Mouse (Mus musculus) limb, embryonic 12.5 days (tissue): ENCODE data around the gene Lrrc75a. TPM values are rescaled to one million over a fixed set of nuclear protein-coding genes. Genes with fewer than 3 reads are reported as not detected.
"Not testable (repeated sequence)": the region's sequence is repeated elsewhere in the genome, so short reads cannot be mapped to it uniquely, and the experiment has no call there.

Experiments
- ATAC-seq: fragments of 200-750 bp; cut with Nextera tagmentation; 2 replicates; pipeline ENCODE4 v1.8.0; 2017; ENCODE audit warnings: low read depth, moderate TSS enrichment; ENCODE audit not compliant: insufficient number of reproducible peaks, insufficient read depth, low FRiP score, low TSS enrichment
- H3K27ac ChIP-seq: fragments of 300-500 bp; sonication (generic); 2 replicates; pipeline ENCODE4 v1.5.1; 2016; ENCODE audit warnings: mild to moderate bottlenecking, moderate library complexity
- H3K27me3 ChIP-seq: fragments of 300-500 bp; sonication (generic); 2 replicates; pipeline ENCODE4 v1.6.1; 2016; ENCODE audit warnings: mild to moderate bottlenecking, moderate library complexity
- H3K36me3 ChIP-seq: fragments of 300-500 bp; sonication (generic); 2 replicates; pipeline ENCODE4 v1.6.1; 2016; ENCODE audit warnings: mild to moderate bottlenecking, moderate library complexity
- H3K4me1 ChIP-seq: fragments of 300-500 bp; sonication (generic); replicated peaks from 2 replicates; pipeline ENCODE4 v1.6.1; 2016
- H3K4me2 ChIP-seq: fragments of 300-500 bp; sonication (generic); 2 replicates; pipeline ENCODE4 v1.6.1; 2016; ENCODE audit warnings: mild to moderate bottlenecking, moderate library complexity
- H3K4me3 ChIP-seq: fragments of 300-500 bp; sonication (generic); replicated peaks from 2 replicates; pipeline ENCODE4 v1.5.1; 2016; ENCODE audit warnings: mild to moderate bottlenecking
- H3K9ac ChIP-seq: fragments of 300-500 bp; sonication (generic); replicated peaks from 2 replicates; pipeline ENCODE4 v1.6.1; 2016; ENCODE audit warnings: mild to moderate bottlenecking, moderate library complexity
- H3K9me3 ChIP-seq: fragments of 300-500 bp; sonication (generic); 2 replicates; pipeline ENCODE4 v1.6.1; 2016; ENCODE audit warnings: mild to moderate bottlenecking, moderate library complexity
- WGBS: fragments of 180-500 bp; shearing (Covaris S2); methylation state at CpG from one replicate; pipeline ENCODE4 v1.1.7; 2016; 5-methylcytosine and 5-hydroxymethylcytosine counted together
- polyA plus RNA-seq: library from polyadenylated mRNA; unstranded; fragments of >200 nt; fragmentation: Nextera tagmentation; extraction: Ambion mirVana; gene quantifications from 2 replicates; pipeline ENCODE4 v1.2.1, GENCODE M21; 2016

The Lrrc75a gene
- polyA plus RNA-seq, 1 experiment from 2014 or later = 19.2 TPM

DNA sequence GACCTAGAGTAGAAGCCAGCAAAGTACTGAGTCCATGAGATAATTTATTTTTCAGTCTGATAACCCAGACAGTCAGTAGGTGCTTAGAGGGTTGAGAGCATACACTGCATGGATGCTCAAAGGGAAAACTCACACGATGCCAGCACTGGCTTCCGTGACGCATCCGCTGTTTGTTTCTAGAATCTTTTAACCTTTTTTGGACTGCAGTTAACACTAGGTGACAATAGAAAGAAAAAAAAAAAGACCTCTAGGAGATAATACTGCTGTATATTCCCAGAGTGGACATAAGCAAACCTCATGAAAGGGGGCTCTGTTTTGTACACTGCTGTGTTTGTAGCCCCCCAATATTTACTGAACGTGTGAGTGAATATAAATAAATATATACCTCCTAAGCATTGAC, 20.7 kb upstream of the Lrrc75a start:
- H3K27me3 ChIP-seq = no peaks in the 10 kb centered on the region
- no peak overlapping the region for H3K9ac ChIP-seq
- H3K4me3 ChIP-seq = no peak overlapping the region
- no peak for ATAC-seq
- no peaks in the 10 kb centered on the region for H3K9me3 ChIP-seq
- WGBS = 93% methylated on average over 5 of the region's 5 CpGs
- no peak overlapping the region for H3K4me2 ChIP-seq
- peaks cover 29% of the 10 kb centered on the region for H3K36me3 ChIP-seq
- H3K27ac ChIP-seq = no peak overlapping the region
- no peaks in the 10 kb centered on the region for H3K4me1 ChIP-seq

DNA sequence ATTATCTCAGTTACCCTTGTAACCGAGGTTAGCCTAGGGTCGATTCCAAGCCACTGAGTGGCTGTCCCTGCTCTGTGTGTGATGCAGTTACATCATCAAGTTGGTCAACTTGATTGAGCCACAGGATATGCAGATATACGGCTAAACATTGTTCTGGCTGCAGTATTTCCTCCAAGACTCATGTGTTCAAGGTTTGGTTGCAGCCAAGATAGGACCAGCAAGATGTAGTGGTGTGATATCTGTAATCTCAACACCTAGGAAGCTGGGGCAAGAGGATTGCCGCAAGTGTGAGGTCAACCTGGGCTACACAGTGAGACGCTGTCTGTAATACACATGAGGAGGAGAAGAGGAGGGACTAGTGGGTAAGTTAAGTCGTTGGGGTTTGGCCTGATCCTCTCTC, 15.9 kb upstream of the Lrrc75a start:
- Histone ChIP-seq H3K27ac (no peak overlapping the region), H3K27me3 (no peaks in the 10 kb centered on the region), H3K9ac (no peak overlapping the region), H3K4me2 (no peak overlapping the region), H3K4me3 (no peak overlapping the region), H3K9me3 (no peaks in the 10 kb centered on the region), H3K36me3 (peaks cover 38% of the 10 kb centered on the region), H3K4me1 (no peaks in the 10 kb centered on the region)
- WGBS = 91% methylated on average over 6 of the region's 6 CpGs
- no peak for ATAC-seq

- Histone ChIP-seq H3K27me3 (no peaks in the 10 kb centered on the region), H3K4me3 (no peak overlapping the region), H3K9me3 (no peaks in the 10 kb centered on the region), H3K36me3 (peaks cover 39% of the 10 kb centered on the region), H3K27ac (no peak overlapping the region), H3K4me2 (no peak overlapping the region), H3K4me1 (no peaks in the 10 kb centered on the region), H3K9ac (no peak overlapping the region)
- 56% methylated on average over 4 of the region's 4 CpGs for WGBS
- no peak for ATAC-seq
Observed at GRCm38 (mm10) chr11:62660885-62661284, 12.6 kb upstream of the Lrrc75a start.

GRCm38 (mm10) chr11:62652080-62652479, 3.8 kb upstream of the Lrrc75a start:
- H3K9ac ChIP-seq = no peak overlapping the region
- no peak overlapping the region for H3K27ac ChIP-seq
- no peaks in the 10 kb centered on the region for H3K27me3 ChIP-seq
- peaks cover 55% of the 10 kb centered on the region for H3K36me3 ChIP-seq
- WGBS = 90% methylated on average over 3 of the region's 3 CpGs
- no peak for ATAC-seq
- H3K4me1 ChIP-seq = peaks cover 27% of the 10 kb centered on the region
- no peak overlapping the region for H3K4me3 ChIP-seq
- H3K4me2 ChIP-seq = no peak overlapping the region
- no peaks in the 10 kb centered on the region for H3K9me3 ChIP-seq

DNA sequence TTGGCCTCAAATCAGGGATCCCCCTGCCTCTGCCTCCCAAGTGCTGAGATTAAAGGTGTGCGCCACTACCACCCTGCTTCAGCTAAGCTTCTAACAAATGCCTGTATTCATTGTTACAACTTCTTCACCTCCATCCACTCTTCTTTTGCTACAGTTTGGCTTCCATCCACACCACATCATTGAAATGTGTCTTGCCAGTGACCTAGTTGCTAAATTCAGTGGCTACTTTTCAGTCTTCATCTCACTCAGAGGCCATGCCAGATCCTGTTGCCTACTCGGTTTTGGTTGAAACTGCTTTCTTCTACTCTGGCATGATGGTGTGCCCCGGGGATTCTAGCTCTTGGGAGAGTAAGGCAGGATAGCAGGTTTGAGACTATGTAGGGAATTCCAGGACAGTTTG, 3.2 kb upstream of the Lrrc75a start:
- Histone ChIP-seq H3K9me3 (no peaks in the 10 kb centered on the region), H3K4me1 (peaks cover 32% of the 10 kb centered on the region), H3K27me3 (no peaks in the 10 kb centered on the region), H3K27ac (no peak overlapping the region), H3K36me3 (peaks cover 50% of the 10 kb centered on the region), H3K4me3 (no peak overlapping the region), H3K9ac (no peak overlapping the region), H3K4me2 (no peak overlapping the region)
- WGBS = 82% methylated on average over 3 of the region's 3 CpGs
- no peak for ATAC-seq

- ATAC-seq, H3K9ac ChIP-seq, H3K27ac ChIP-seq, H3K27me3 ChIP-seq, H3K9me3 ChIP-seq: not testable (repeated sequence)
- Histone ChIP-seq H3K4me3 (peak overlapping the region; percentile 80; the same call in 1 of the 2 replicates), H3K36me3 (peaks cover 36% of the 10 kb centered on the region), H3K4me1 (peaks cover 47% of the 10 kb centered on the region), H3K4me2 (peak overlapping the region; percentile 92)
- WGBS = 78% methylated on average over 4 of the region's 4 CpGs
Observed at GRCm38 (mm10) chr11:62649803-62650202, 1.5 kb upstream of the Lrrc75a start.

DNA sequence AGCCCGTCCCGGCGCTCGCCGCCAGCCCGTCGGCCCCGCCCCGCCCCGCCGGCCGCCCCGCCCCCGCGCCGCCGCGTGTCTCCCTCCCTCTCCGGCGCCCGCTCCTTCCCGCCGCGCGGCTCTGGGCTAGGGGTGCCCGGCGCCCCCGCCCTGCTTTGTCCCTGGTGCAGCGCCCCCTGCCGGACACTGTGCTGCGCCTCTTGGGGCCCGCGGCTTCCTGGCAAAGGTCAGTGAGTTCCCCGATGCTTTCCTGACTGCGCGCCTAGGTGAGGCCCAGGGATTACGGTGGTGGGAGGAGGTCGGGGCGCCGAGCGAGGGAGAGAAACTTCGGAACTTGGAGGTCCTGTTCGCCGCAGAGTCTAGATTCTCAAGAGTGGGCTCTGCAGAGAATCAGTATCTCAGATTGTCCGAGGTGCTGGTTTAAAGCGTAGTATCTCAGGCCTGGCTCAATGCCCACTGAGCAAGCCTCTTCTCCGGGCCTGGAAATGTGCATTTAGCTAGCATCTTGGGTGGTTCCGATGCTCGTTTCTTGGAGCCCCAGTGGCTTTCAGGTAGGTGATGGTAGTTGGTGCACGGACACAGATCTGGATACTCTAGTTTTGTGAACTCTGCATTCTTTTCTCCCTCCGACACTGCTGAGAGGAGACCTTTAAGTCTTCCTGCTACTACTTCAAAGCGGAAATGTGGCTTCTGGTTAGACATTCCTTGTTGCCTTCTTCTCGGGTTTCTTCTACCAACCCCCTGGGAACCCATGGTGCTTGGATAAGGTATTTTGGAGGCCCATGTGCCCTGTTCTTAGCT, 468 bp upstream of the Lrrc75a start, which contains the start of gene Mmgt2:
Mmgt2 (plus strand) TSS at position 74 of the 801 bp plus-strand sequence.
- peak within 1 kb of the TSS; percentile 85 for H3K9ac ChIP-seq
- 1% methylated on average over 33 of the region's 53 CpGs for WGBS
- H3K4me3 ChIP-seq = peak within 1 kb of the TSS; percentile 80
- peak; percentile 85 for ATAC-seq
- H3K4me1 ChIP-seq = peaks cover 47% of the 10 kb centered on the region
- H3K36me3 ChIP-seq = peaks cover 30% of the 10 kb centered on the region
- H3K27ac ChIP-seq = peak within 1 kb of the TSS; percentile 91
- H3K27me3 ChIP-seq = no peaks in the 10 kb centered on the region
- peak within 1 kb of the TSS; percentile 92 for H3K4me2 ChIP-seq
- no peaks in the 10 kb centered on the region for H3K9me3 ChIP-seq

- no peak for ATAC-seq
Observed at GRCm38 (mm10) chr11:62646958-62647515, 1.3 kb downstream of the Lrrc75a start.

GRCm38 (mm10) chr11:62646495-62646843, 1.9 kb downstream of the Lrrc75a start:
- 40% methylated on average over 4 of the region's 4 CpGs for WGBS
- no peaks in the 10 kb centered on the region for H3K9me3 ChIP-seq
- peak overlapping the region; percentile 92 for H3K4me2 ChIP-seq
- no peaks in the 10 kb centered on the region for H3K27me3 ChIP-seq
- peaks cover 65% of the 10 kb centered on the region for H3K4me1 ChIP-seq
- peak overlapping the region; percentile 80 for H3K4me3 ChIP-seq
- no peak for ATAC-seq
- H3K27ac ChIP-seq = peak overlapping the region; percentile 80
- H3K9ac ChIP-seq = peak overlapping the region; percentile 42; the same call in 1 of the 2 replicates
- H3K36me3 ChIP-seq = peaks cover 10% of the 10 kb centered on the region; the same call in 1 of the 2 replicates

More at GRCm38 (mm10) chr11:62646958-62647515, 1.3 kb downstream of the Lrrc75a start:
- no peak overlapping the region for H3K9ac ChIP-seq
- peak overlapping the region; percentile 80; the same call in 1 of the 2 replicates for H3K27ac ChIP-seq
- H3K4me3 ChIP-seq = peak overlapping the region; percentile 80
- WGBS = 46% methylated on average over 7 of the region's 7 CpGs
- H3K4me1 ChIP-seq = peaks cover 62% of the 10 kb centered on the region
- no peaks in the 10 kb centered on the region for H3K27me3 ChIP-seq
- peak overlapping the region; percentile 92 for H3K4me2 ChIP-seq
- no peaks in the 10 kb centered on the region for H3K9me3 ChIP-seq
- peaks cover 15% of the 10 kb centered on the region for H3K36me3 ChIP-seq

DNA sequence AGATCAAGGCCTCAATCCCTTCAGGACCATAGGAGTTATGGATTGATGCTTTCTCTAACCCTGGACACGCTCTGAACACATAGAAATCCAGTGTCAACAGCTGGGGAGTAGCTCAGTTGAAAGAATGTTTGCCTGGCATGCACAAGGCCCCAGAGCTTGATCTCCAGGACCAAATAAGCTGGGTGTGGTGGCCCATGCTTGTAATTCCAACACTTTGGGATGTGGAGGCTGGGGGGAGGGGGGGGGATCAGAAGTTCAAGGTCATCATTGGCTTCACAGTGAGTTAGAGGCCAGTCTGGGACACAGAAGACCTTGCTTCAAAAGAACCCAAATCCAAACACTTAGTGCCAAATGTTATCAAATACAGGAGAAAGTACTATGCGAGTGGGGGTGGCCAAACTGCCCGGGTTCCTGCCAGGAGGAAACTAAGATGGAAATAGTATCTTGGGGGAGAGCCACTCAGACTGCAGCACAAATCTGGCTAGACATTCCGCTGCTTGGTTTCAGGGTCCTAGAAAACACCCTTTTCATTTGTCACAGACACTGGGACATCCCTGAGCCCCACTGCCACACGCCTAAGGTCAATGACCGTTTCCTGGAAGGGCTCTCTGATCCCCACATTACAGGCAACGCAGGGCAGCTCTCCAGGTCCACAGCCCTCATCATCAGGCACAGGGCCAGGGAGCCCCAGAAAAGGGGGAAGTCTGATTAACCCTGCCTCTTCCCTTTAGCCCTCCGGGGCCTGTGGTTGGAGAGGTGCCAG, 2.4 kb downstream of the Lrrc75a start:
- Histone ChIP-seq H3K36me3 (0 out of 2 replicates have a peak, but pooled peaks cover 7% of the 10 kb centered on the region), H3K27ac (peak overlapping the region; percentile 80), H3K27me3 (no peaks in the 10 kb centered on the region), H3K4me2 (peak overlapping the region; percentile 92), H3K4me3 (peak overlapping the region; percentile 80), H3K9me3 (no peaks in the 10 kb centered on the region), H3K9ac (peak overlapping the region; percentile 42), H3K4me1 (peaks cover 65% of the 10 kb centered on the region)
- ATAC-seq = no peak
- 30% methylated on average over 8 of the region's 8 CpGs for WGBS

- ATAC-seq = no peak
- peaks cover 59% of the 10 kb centered on the region for H3K4me1 ChIP-seq
- no peak overlapping the region for H3K27ac ChIP-seq
- H3K4me3 ChIP-seq = no peak overlapping the region
- no peaks in the 10 kb centered on the region for H3K9me3 ChIP-seq
- peaks cover 5% of the 10 kb centered on the region; the same call in 1 of the 2 replicates for H3K36me3 ChIP-seq
- H3K4me2 ChIP-seq = peak overlapping the region; percentile 92
- no peak overlapping the region for H3K9ac ChIP-seq
- 84% methylated on average over 4 of the region's 4 CpGs for WGBS
- no peaks in the 10 kb centered on the region for H3K27me3 ChIP-seq
Observed at GRCm38 (mm10) chr11:62645337-62645675, 3.0 kb downstream of the Lrrc75a start.
